Mouse (Mus musculus) G1E (cell line): Measurements from ENCODE around the gene Socs3. TPM values are rescaled to one million over a fixed set of nuclear protein-coding genes. Genes with fewer than 3 reads are reported as not detected.

ENCODE experiments used
- ATAC-seq: 2 replicates; pipeline ENCODE4 v1.8.0; 2016; ENCODE audit warnings: mild to moderate bottlenecking; ENCODE audit not compliant: insufficient number of reproducible peaks, poor library complexity, low FRiP score, severe bottlenecking; ENCODE audit errors: extremely low read depth
- DNase-seq: peaks from one replicate; pipeline ENCODE4 v3.0.0; 2012; ENCODE audit warnings: low spot score
- H3K27me3 ChIP-seq: 2 replicates; pipeline ENCODE4 v1.6.1; 2012; ENCODE audit warnings: mild to moderate bottlenecking, low read length, inconsistent platforms; ENCODE audit not compliant: insufficient read depth
- H3K36me3 ChIP-seq: replicated peaks from 2 replicates; pipeline ENCODE3; 2012; ENCODE audit warnings: mild to moderate bottlenecking, inconsistent platforms
- H3K4me1 ChIP-seq: 2 replicates; pipeline ENCODE4 v1.6.1; 2012; ENCODE audit warnings: low read depth, low read length, inconsistent platforms, mixed read lengths; ENCODE audit not compliant: insufficient read depth
- H3K4me3 ChIP-seq: 2 replicates; pipeline ENCODE4 v1.5.1; 2012; ENCODE audit warnings: low read depth, mild to moderate bottlenecking, inconsistent platforms, low read length, moderate library complexity, mixed read lengths
- H3K9me3 ChIP-seq: replicated peaks from 2 replicates; pipeline ENCODE4 v1.6.1; 2012; ENCODE audit warnings: inconsistent platforms
- CTCF ChIP-seq: IDR thresholded peaks from 2 replicates; pipeline ENCODE4 v1.5.1; 2012; ENCODE audit warnings: low read depth, low read length, inconsistent platforms, mixed read lengths
- GATA1 ChIP-seq: IDR thresholded peaks from 2 replicates; pipeline ENCODE4 v1.6.1; 2012; ENCODE audit warnings: borderline replicate concordance, low read length, inconsistent platforms, mixed read lengths
- GATA2 ChIP-seq: IDR thresholded peaks from 2 replicates; pipeline ENCODE4 v1.6.1; 2012; ENCODE audit warnings: low read depth, low read length, inconsistent platforms, borderline replicate concordance
- POLR2AphosphoS5 ChIP-seq: IDR thresholded peaks from 2 replicates; pipeline ENCODE4 v1.6.1; 2012; ENCODE audit warnings: low read depth, low read length, inconsistent platforms; ENCODE audit not compliant: insufficient replicate concordance
- TAL1 ChIP-seq: conservative IDR thresholded peaks from 2 replicates; pipeline ENCODE4 v1.6.1; 2012; ENCODE audit warnings: low read depth, low read length, inconsistent platforms, mixed read lengths
- polyA plus RNA-seq: library from polyadenylated mRNA; stranded (reverse); fragments of >175 nt; gene quantifications from 2 replicates; pipeline ENCODE4 v1.2.3, GENCODE M21; 2012
- total RNA-seq, 2 experiments: library from RNA; stranded (forward) in 1 of 2; stranded (reverse) in 1 of 2; fragments of 200-1000 nt in 1 of 2; fragments of >200 nt in 1 of 2; fragmentation: Nextera tagmentation in 1 of 2; gene quantifications; 2 replicates each; pipeline ENCODE4 v1.2.3; 2014 to 2017

The Socs3 gene
- total and polyA plus RNA-seq, 3 experiments, result 2.9 to 3.8 TPM; not detected in 1

DNA sequence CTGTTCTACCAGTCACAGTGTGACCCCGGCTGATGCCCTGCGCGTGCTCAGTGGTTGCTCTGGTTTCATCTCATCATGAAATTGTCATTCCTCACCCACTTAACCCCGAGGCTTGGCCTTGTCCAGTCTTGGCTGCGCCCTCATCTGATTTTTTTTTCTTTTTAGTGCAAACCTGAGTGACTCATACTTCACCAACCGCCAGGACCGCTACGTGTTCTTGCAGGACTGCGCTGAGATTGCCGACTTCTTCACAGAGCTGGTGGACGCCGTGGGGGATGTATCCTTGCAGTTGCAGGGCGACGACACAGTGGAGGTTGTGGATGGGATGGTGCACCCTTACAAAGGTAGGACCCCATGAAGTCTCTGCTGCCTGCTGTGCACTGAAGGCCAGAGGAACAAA lies 33.3 kb upstream of the Socs3 start:
- H3K36me3 ChIP-seq, result peaks cover 99% of the 10 kb centered on the region
- DNase-seq (no peak), ATAC-seq (no peak)
- H3K4me3 ChIP-seq, result no peak overlapping the region
- peaks cover 45% of the 10 kb centered on the region for H3K4me1 ChIP-seq
- H3K27me3 ChIP-seq, result no peaks in the 10 kb centered on the region
- H3K9me3 ChIP-seq, result no peaks in the 10 kb centered on the region
- no peak for TF ChIP-seq POLR2AphosphoS5
- no peak for TF ChIP-seq TAL1
- no peak for TF ChIP-seq CTCF
- TF ChIP-seq GATA1, result no peak

- ATAC-seq, result peak; percentile 76
- Histone ChIP-seq H3K9me3 (no peaks in the 10 kb centered on the region), H3K4me1 (peaks cover 30% of the 10 kb centered on the region), H3K27me3 (no peaks in the 10 kb centered on the region), H3K36me3 (peaks cover 96% of the 10 kb centered on the region), H3K4me3 (peak overlapping the region; percentile 47; the same call in 1 of the 2 replicates)
- no peak for TF ChIP-seq GATA2
- TF ChIP-seq GATA1, result no peak
- no peak for TF ChIP-seq CTCF
- no peak for TF ChIP-seq TAL1
- TF ChIP-seq POLR2AphosphoS5, result no peak
- peak; percentile 47 for DNase-seq
These were observed 30.8 kb upstream of the Socs3 start for GRCm38 (mm10) chr11:118000565-118001215.

DNA sequence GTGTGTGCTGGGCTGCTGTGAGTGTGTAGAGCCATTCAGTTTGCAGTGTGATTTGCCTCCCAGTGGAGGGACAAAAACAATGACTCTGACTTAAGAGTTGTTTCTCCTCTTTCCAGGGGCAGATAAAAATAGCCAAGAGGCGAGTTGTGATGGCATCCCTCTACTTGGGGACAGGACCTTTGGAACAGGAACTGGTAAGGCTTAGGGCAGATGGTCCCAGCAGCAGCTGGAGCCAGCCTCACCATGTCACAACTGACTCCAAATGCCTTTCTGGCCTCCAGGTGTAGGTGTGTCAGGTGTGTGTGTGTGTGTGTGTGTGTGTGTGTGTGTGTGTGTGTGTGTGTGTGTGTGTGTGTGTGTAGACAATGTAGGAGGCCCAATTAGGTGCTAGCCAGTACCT lies 30.2 kb upstream of the Socs3 start:
- Histone ChIP-seq H3K4me3 (no peak overlapping the region), H3K27me3 (no peaks in the 10 kb centered on the region), H3K9me3 (no peaks in the 10 kb centered on the region), H3K4me1 (peaks cover 36% of the 10 kb centered on the region), H3K36me3 (peaks cover 95% of the 10 kb centered on the region)
- no peak for DNase-seq
- TF ChIP-seq GATA2 (no peak), GATA1 (no peak), TAL1 (no peak), POLR2AphosphoS5 (no peak), CTCF (no peak)
- no peak for ATAC-seq

GRCm38 (mm10) chr11:117999260-117999934 lies 29.6 kb upstream of the Socs3 start:
- ATAC-seq (no peak), DNase-seq (no peak)
- no peak for TF ChIP-seq GATA1
- TF ChIP-seq POLR2AphosphoS5, result no peak
- Histone ChIP-seq H3K27me3 (no peaks in the 10 kb centered on the region), H3K4me1 (peaks cover 43% of the 10 kb centered on the region), H3K4me3 (no peak overlapping the region), H3K36me3 (peaks cover 95% of the 10 kb centered on the region), H3K9me3 (no peaks in the 10 kb centered on the region)

DNA sequence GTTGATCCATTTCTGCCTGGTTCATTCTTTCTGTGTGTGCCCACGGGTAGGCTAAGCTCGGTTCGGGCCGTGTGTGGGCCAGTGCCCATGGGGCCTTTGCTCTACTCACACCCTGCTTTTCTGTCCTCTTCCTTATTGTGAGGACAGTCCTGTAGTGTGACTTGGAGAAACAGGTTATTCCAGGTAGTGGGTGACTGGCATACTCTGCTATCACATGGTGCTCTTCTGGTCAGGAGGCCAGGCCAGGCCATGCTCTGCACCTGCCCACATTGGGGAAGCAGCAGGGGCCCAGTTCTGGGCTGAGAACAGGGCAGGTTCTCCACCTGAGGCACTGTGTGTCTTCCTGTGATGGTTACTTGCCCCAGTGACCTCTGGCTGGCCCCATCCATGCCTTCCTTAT lies 28.5 kb upstream of the Socs3 start:
- no peak for ATAC-seq
- no peak for TF ChIP-seq CTCF
- no peak for TF ChIP-seq TAL1
- TF ChIP-seq POLR2AphosphoS5, result no peak
- H3K4me3 ChIP-seq, result no peak overlapping the region
- H3K36me3 ChIP-seq, result peaks cover 93% of the 10 kb centered on the region
- no peak for DNase-seq
- H3K4me1 ChIP-seq, result peaks cover 53% of the 10 kb centered on the region
- no peaks in the 10 kb centered on the region for H3K27me3 ChIP-seq
- no peaks in the 10 kb centered on the region for H3K9me3 ChIP-seq

- TF ChIP-seq TAL1 (no peak), POLR2AphosphoS5 (no peak), CTCF (no peak), GATA1 (no peak)
- no peak for ATAC-seq
- Histone ChIP-seq H3K9me3 (no peaks in the 10 kb centered on the region), H3K4me1 (peaks cover 66% of the 10 kb centered on the region), H3K4me3 (no peak overlapping the region), H3K36me3 (peaks cover 93% of the 10 kb centered on the region), H3K27me3 (no peaks in the 10 kb centered on the region)
- no peak for DNase-seq
These were observed 27.2 kb upstream of the Socs3 start for GRCm38 (mm10) chr11:117997085-117997484.

DNA sequence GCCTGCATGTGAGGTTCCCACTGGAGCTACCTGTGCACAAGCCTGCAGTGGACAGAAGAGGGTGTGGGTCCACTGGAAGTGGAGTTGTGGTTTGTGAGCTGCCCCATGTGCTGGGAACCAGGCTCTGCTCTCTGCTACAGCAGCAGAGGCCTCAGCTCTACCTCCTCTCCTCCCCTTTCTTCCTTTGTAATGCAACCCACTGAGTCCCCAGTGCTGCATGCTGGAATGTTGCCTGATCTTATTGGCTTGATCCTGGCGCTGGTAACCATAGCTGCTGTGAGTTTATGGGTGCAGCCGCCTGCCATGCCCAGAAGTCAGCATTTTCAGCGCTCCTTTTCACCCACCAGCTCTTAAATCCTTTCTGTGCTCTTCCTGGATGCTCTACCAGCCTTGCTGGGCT lies 26.2 kb upstream of the Socs3 start:
- TF ChIP-seq CTCF (no peak), GATA2 (no peak), TAL1 (no peak), GATA1 (no peak), POLR2AphosphoS5 (no peak)
- H3K4me1 ChIP-seq, result peaks cover 72% of the 10 kb centered on the region
- H3K27me3 ChIP-seq, result no peaks in the 10 kb centered on the region
- ATAC-seq, result no peak
- no peaks in the 10 kb centered on the region for H3K9me3 ChIP-seq
- H3K36me3 ChIP-seq, result peaks cover 93% of the 10 kb centered on the region
- DNase-seq, result no peak
- H3K4me3 ChIP-seq, result no peak overlapping the region
